Mouse (Mus musculus) natural killer cell, adult 2 months (primary cell): ENCODE results near the gene Psmd9.

Experiments used
- DNase-seq, 2 experiments: peaks; one replicate each; pipeline ENCODE4 v3.0.0; 2022; ENCODE audit warnings: low spot score in 2 of 2

The Psmd9 gene

DNA sequence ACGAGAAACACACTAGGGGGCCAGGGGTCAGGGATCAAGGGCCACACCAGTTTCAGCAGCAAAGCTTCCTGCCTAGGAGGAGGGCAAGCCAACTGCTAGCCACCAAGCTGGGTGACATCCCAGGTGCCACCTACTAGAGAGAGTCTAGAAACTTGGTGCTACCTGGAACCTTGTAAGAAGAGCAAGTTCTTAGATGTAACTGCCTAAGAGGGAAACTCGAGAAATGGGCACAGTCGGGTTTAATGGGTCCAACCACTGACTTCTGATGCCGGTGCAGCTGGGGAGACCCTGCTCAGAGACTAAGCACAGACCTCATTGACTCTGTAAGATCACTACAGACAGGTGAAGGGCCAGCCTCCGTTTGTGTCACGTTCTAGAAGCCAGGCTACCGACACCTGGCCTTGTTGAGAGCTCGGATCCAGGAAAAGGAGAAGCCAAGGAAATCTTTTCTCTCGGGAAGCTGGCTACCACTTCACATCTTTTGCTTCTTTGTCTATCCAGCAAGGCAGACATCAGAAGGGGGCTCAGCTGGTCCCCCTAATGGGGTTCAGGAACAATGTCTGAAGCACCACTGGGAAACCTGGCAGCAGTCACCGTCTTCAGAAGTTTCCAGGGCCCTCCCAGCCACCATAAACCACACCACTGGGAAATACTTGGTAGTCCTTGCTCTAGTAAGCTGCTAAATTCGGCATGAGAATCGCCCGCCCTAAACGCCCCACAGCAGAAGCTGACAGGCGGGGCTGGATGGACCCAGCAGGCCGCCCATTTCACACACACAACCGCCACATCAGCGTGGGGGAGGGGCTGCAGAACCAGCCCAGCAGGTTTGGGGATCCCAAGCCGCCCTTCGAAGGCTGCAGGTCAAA is 31.9 kb upstream of the Psmd9 start:
- DNase-seq, result peak; percentile 66 to 81

DNA sequence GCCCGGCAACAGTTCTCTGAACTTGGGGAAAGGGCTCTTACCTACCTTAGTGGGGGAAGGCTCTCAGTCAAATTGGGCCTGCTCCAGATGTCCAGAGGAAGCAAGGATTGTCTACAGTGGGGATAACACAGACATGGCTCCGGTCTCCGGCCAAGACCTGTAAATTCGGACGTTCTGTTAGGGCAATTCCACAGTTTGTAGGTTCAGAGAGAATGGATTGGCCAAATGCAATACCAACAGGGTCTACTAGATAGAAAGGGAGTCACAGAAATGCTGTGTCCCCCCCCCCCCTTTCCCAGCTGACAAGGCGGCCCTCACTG is 31.3 kb upstream of the Psmd9 start:
- no peak for DNase-seq

DNA sequence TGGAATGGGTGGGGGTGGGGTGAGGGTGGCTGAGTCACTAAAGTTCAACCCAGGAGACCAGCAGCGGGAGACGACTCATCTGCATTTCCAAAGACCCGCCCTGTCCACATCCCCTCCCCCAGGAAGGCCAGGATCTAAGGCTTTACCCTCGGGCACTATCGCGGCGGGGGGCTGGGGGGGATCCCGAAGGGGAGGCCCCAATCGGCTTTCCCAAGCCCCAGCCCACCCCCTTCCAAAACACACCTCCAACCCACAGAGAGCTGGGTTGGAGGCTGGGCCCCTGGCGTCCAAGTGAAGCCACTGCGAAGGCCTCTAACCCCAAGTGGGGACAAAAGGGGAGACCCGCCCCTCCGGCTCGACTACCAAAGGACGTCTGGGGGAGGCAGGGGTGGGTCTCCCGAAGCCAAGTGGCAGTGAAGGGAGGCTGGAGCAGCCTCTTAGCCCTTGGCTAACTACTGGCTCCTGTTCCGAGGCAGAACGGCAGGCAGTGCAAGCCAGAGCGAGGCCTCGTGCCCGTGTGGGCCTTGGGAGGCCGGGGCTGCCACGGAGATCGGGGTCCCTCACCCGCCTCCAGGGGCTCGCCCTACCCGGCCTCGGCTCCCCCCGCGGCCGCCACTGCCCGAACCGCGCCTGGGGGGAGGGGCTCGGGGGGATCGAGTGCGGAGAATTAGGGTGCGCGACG is 30.8 kb upstream of the Psmd9 start:
- DNase-seq, result peak in 1 of 2 experiments; percentile 38

DNA sequence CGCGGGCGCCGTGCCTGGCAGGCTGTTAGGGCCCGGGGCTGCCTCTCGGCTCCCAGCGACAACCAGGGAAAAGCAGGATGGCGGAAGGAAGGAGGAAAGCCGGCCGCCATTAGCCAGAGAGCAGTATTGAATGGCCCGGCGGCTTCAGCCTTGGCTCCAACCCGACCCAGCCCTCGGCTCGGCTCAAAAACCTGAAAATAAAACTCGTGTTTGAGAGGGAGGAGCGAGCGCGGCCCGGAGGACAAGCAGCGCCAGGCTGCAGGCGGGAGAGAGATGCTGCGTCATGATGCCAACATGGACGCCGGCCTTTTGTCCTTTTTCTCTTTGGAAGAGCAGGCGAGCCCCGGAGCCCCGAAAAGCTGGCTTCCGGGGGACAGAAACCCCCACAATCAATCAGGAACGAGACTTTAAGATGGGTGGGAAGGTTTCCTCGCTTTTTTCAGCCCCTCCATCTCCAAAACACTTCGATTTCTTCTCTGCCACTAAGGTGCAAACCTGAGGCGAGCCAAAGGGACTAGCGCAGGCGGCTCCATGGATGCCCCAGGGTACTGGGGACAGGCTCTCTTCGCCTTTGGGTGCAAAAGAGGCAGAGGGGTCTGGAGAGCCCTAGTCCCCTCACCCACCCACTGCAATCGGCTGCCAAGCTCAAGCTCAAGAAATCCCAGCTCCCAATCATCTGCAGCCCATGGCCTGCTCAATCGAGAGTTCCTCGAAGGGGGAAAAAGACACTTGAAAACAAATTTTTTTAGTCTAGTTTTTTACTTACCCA is 30.1 kb upstream of the Psmd9 start:
- peak; percentile 71 to 73 for DNase-seq

DNA sequence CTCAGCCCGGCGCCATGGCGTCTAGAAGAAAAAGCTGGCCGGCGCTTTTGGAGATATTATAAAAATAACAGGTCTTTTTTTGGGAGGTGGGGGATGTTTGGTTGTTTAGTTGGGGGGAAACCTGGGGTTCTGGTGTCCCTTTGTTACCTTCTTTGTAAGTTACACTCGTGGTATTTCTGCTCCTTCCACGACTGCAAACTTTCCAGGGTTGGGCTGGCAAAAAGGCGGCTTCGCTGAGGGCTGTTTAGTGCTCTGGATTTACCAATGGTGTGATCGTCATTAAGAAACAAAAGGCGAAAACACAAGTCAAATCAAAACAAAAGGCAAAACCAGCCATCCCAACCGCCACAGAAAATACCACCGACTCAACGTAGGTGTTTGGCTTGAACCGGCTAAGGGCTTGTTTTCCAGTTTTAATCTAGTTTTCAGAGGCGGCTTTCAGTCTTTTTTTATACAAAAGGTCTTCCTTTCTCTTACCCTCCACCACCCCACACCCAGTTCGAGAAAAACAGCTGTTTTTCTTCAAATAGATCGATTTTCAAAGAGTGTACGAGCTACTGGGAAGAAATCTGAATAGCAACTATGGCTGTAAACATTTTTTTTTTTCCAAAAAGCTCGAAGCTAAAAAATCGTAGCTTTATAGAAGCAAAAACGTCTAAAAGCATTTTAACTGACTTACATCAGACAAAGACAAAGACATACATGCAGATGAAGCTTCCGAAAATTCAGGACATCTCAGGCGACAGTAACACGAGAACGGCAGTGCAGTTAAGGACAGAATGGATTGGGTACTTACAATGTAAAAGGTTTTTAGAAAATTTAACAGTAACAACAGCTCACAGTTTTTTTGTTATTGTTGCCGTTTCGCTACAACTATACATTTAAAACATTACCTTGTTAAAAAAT is 29.2 kb upstream of the Psmd9 start:
- no peak for DNase-seq

DNA sequence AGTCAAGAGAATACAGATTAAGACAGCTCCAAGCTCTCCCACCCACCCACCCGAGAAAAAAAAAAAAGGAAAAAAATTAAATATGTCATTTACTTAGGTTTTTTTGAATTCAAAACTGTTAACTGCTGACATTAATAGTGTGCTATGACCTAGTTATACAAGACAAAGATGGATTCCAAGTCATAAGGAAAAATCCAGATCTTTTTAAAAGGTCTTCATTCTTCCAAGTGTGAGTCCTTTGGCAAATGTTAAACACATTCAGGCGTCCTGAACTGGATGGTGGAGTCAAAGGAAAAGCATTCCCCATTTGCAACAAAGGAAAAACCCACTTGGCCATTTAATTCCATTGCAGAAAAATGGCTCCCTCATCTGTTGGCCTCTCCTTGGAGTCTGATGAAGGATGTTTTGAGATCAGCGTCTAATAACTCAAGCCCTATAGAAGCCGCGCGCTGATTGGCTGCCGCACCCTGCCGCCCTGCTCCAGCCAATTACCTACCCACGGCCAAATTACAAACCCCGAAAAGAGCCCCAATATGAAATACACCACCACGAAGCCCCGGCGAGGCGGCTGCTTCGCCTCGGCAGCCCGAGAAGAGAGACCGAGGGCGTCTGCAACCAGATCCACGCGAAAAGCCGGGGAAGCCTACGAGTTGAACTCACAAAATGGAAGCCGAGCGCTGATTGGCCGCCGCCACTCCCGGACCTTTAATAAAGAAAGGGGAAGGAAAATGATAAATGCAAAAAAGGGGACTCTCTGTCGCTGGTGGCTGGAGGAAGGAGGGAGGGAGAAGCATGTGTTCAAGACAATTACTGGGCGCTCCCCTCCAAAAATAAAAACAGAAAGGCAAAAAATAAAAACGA is 28.3 kb upstream of the Psmd9 start:
- DNase-seq, result peak; percentile 87 to 88

DNA sequence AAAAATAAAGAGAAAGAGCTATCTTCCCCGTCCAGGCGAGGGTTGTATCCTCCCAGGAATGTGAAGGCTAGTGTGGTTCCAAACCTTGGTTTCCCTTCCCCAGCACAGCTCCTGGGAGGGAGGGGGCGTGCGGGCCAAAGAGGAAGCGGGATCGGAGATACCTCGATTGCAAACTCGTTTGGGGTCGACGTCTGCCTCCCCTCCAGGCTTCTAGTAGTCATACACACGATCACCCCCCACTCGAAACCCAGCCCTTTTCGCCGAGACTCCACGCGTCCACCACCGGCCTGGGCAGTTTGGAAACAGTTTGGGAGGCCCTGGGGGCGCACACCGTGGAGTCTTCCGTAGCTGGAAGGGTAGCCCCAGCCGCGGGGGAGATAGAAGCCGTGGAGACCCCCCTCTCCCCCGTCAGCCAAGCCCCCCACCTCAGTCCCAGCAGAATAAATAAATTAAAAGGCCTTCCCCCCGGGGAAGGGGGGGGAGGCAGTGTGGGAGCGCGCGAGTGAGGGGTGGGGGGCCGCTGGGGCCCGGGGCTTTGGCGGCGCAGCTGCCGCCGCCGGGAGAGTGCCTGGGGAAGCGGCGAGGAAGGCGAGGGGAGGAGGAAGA is 27.6 kb upstream of the Psmd9 start:
- no peak for DNase-seq

DNA sequence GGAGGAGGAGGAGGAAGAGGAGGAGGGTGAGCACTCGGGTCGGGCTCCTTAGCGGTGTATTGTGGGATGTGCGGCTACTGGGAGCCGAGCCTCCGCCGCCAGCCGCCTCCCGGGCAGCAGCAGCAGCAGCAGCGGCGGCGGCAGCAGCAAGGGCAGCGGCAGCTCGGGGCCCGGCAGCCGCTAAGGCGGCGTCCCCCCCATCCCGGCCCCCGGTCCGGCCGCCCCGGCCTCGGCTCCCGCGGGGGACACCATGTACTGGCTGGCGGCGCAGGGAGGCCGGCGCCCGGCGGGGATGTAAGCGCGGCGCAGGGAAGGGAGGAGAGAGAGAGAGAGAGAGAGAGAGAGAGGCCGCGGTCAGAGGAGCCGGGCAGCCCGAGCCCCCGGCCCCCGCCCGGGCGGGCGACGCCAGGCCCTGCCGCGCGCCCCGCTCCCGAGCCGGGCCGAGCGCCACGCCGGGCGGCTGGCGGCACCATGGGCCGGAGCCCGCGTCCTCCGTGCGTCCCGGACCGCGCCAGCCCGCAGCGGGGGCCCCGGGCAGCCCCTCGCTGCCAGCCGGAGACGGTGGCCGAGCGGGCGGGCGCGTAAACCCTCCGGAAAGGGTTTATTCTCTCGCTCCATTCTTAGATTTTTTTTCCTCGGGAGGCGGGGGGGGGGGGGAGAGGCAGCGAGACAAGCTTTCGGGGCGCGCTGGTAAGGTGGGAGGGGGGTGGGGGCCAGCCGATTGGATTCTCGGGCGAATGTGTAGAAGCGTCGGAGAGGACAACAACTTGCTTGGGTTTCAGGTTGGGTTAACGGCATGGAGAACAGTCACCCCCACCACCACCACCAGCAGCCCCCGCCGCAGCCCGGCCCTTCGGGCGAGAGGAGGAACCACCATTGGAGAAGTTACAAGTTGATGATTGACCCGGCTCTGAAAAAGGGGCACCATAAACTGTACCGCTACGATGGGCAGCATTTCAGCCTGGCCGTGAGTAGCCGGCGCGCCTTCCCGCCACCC is 26.8 kb upstream of the Psmd9 start, which contains the start of gene Setd1b:
Gene Setd1b (plus strand): TSS at position 33 of the 997 bp plus-strand sequence.
- DNase-seq, result no peak

DNA sequence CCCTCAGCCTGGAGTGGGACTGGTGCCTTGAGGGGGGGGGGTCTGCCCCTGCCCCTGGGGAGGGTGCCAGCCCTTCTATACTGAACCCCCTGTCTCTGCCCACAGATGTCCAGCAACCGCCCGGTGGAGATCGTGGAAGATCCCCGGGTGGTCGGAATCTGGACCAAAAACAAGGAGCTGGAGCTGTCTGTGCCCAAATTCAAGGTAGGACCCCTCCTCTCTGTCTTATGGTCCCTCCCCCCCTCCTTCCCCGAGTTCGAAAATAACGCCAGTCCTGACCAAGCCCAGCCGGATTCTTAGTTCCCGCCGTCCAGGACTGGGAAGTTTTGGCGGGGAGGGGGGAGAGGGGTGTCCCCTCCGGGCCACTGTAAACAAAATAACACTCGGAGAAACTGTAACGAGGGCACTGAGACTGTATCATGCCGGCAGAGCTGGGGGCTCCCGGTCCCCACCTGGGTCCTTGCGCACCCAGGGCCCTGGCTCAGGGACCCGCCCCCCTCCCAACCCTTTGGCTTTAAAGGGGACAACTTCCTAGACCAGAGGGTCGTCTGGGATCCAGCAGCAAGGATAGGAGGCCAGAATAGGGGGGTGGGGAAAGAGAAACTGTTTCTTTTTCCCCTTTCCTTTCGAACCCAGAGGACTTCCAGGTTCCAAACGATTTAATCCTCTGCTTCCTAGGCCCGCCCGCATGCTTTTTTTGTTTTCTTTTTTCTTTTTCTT is 25.8 kb upstream of the Psmd9 start:
- DNase-seq, result no peak

DNA sequence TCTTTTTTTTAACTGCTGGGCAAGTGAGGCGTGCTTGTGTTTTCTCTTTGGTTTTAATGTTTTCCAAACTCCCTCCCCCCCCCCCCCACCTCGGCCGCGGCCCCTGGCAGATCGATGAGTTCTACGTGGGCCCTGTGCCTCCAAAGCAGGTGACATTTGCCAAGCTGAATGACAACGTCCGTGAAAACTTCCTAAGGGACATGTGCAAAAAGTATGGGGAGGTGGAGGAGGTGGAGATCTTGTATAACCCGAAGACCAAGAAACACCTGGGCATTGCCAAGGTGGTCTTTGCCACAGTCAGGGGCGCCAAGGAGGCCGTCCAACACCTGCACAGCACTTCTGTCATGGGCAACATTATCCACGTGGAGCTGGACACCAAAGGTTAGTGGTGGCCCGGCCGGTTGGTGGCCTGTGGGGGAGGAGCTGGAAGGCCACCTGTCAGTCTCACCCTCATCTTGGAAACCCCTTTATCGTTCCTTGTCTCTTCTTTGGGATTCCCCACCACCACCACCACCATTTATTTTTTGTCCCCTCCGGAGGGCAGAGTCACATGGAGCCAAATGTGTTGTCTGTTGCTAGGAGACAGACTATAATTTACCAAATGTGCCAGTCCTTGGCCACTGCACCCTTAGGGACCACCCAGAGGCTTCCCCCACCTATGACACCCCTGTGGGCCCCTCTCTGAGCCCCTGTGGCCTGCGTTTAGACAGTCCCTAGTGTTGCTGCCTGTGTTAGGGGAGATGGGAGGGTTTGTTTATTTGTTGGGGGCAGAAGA is 25.1 kb upstream of the Psmd9 start:
- peak in 1 of 2 experiments; percentile 50 for DNase-seq

DNA sequence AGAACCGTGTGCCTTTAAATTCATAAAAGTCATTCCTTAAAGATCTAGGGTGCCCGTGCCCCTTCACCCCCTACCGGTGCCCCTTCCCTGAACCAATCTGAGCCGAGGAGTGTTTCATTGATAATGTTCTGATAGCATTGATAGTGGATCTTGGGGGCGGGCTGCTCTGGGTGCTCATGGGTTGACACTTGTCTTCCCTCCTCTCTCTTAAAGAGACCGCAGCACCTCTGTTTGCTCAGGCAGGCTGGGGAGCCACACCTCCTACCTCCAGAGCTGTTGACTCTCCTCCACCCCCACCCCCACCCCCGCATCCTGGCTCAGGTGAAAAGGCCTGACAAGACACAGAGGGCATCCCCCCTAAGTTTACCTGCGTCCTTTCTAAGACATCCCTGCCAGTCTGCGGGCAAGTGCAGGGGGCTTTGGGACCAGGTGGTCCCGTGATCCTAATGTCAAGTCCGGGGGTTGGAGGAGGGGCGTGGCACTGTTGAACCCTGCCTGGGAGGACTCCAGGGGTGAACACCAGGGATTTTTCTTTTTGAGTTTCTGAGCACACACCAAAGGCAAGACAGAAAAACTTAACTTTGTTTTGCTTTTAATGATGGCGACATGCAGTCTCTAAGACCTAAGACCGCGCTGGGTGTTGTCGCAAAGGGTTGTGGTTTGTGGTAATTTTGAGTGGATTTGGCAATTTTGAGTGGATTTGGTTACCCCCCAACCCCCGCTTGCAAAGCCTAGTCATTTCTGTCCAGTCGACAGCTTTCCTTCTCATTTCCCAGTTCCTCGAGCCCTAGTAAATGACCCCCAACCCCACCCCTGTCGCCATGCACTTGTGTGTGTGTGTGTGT is 24.2 kb upstream of the Psmd9 start:
- no peak for DNase-seq

DNA sequence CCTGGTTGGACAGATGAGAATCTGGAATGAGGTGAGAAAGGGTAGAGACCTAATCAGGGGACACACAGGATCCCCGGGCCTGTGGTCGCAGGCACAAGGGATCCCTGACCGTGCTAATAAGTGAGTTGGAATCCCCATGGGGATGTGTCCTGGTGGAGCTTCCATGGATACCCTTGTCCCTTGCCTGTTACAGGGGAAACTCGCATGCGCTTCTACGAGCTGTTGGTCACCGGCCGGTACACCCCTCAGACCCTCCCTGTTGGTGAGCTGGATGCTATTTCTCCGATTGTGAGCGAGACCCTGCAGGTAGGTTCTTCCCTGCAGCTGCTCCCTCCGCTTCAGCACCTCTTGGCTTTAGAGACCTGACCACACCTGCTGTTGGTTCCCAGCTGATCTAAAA is 22.9 kb upstream of the Psmd9 start:
- no peak for DNase-seq

DNA sequence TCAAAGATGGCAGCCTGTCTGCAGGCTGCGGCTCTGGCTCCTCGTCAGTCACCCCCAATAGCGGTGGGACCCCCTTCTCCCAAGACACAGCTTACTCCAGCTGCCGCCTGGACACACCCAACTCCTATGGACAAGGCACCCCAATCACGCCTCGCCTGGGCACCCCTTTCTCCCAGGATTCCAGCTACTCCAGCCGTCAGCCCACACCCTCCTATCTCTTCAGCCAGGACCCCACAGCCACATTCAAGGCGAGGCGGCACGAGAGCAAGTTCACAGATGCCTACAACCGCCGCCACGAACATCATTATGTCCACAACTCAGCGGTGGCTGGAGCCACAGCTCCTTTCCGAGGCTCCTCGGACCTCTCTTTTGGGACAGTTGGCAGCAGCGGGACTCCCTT is 21.6 kb upstream of the Psmd9 start:
- DNase-seq, result no peak

DNA sequence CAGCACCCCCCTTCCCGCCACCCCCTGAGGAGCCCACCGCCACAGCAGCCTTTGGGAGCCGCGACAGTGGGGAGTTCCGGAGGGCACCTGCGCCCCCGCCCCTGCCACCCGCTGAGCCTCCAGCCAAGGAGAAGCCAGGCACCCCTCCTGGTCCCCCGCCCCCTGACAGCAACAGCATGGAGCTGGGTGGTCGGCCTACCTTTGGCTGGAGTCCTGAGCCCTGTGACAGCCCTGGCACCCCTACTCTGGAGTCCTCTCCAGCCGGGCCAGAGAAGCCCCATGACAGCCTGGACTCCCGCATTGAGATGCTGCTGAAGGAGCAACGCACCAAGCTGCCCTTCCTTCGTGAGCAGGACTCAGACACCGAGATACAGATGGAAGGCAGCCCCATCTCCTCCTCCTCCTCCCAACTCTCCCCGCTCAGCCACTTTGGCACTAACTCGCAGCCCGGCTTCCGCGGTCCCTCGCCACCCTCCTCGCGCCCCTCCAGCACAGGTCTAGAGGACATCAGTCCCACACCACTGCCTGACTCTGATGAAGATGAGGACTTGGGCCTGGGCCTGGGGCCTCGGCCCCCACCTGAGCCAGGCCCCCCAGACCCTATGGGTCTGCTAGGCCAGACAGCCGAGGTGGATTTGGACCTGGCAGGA is 21.0 kb upstream of the Psmd9 start:
- no peak for DNase-seq

DNA sequence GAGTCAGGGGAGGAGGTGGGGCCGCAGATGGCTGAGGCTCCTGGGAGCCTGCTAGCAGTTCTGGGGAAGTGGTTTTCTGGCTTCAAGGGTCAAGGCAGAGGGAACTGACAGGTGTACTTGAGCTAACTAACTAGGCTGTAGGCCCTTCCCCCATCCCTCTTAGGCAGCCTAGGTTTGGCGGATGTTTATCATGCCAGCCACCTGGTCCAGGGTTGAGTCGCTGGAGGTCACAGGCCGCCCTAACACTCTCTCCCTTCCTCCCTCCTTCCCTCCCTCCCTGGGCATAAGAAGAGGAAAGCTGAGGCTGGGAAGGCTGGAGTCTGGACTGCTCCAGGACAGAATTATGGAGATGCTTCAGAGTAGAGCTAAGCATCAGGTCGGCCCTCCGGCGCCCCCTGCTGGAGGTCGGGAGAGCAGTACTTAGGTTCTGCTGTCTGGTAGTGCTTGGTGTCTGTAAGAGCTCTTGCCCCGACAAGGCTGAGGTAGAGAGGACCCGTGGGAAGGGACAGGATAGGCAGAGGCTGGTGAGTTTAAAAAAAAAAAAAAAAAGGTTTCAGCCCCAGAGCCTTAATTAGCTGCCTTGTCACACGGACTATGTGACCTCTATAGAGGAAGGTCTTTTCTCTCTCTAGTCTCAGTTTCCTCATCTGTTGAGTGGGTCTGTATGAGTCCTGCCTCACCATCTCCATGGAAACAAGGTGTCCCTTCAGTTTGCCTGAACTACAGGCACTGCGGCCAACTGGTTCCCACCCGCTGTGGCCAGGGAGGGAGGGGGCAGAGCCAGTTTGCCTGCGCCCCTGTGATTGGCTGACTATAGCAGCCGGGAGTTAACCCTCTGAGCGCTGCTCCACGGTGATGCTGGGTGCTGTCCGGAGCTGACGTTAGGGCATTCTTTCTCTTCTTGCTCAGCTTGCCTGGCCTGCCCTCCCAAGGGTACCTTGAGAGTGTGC is 19.5 kb upstream of the Psmd9 start:
- DNase-seq, result peak; percentile 86 to 91
